Mouse (Mus musculus) midbrain, embryonic 15.5 days (tissue): Measurements from ENCODE around the gene Apoh. TPM values are rescaled to one million over a fixed set of nuclear protein-coding genes. Genes with fewer than 3 reads are reported as not detected.

Experiments used
- ATAC-seq: fragments of 200-750 bp; cut with Nextera tagmentation; replicated peaks from 2 replicates; pipeline ENCODE4 v1.8.0; 2017; ENCODE audit warnings: moderate TSS enrichment
- H3K27ac ChIP-seq: fragments of 300-500 bp; sonication (generic); 2 replicates; pipeline ENCODE4 v1.5.1; 2015; ENCODE audit warnings: mild to moderate bottlenecking, inconsistent platforms
- H3K27me3 ChIP-seq: fragments of 300-500 bp; sonication (generic); replicated peaks from 2 replicates; pipeline ENCODE4 v1.6.1; 2015; ENCODE audit warnings: inconsistent platforms
- H3K36me3 ChIP-seq: fragments of 300-500 bp; sonication (generic); replicated peaks from 2 replicates; pipeline ENCODE4 v1.6.1; 2015; ENCODE audit warnings: inconsistent platforms
- H3K4me1 ChIP-seq: fragments of 300-500 bp; sonication (generic); 2 replicates; pipeline ENCODE4 v1.6.1; 2015; ENCODE audit warnings: inconsistent platforms
- H3K4me2 ChIP-seq: fragments of 300-500 bp; sonication (generic); 2 replicates; pipeline ENCODE4 v1.6.1; 2015; ENCODE audit warnings: inconsistent platforms, mild to moderate bottlenecking, moderate library complexity
- H3K4me3 ChIP-seq: fragments of 300-500 bp; sonication (generic); 2 replicates; pipeline ENCODE4 v1.5.1; 2015; ENCODE audit warnings: mild to moderate bottlenecking, inconsistent platforms
- H3K9ac ChIP-seq: fragments of 300-500 bp; sonication (generic); 2 replicates; pipeline ENCODE4 v1.6.1; 2015; ENCODE audit warnings: mild to moderate bottlenecking, inconsistent platforms
- H3K9me3 ChIP-seq: fragments of 300-500 bp; sonication (generic); 2 replicates; pipeline ENCODE4 v1.6.1; 2016; ENCODE audit warnings: inconsistent platforms
- WGBS: fragments of 180-500 bp; shearing (Covaris S2); methylation state at CpG from one replicate; pipeline ENCODE4 v1.1.7; 2015; ENCODE audit warnings: mixed read lengths; 5-methylcytosine and 5-hydroxymethylcytosine counted together
- polyA plus RNA-seq: library from polyadenylated mRNA; unstranded; fragments of >200 nt; fragmentation: Nextera tagmentation; extraction: Ambion mirVana; gene quantifications from 2 replicates; pipeline ENCODE4 v1.2.1, GENCODE M21; 2015

The Apoh gene
- polyA plus RNA-seq, 1 experiment from 2014 or later = 0.28 TPM

DNA sequence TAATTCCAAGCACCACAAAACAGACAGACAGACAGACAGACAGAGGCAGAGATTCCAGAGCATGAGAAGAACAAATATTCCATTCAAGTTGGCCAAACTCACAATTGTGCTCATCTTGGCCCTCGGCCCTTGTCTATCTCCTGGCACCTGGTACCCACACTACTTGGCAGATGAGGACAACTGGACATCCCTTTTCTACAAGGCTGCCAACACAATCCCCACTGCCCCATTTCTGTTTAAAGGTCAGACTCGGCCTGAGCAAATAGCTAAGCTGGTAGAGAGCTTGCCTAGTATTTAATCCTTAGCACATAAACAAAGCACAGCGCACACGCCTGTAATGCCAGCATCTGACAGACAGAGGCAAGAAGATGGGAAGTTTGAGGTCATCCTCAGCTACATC, 7.6 kb upstream of the Apoh start:
- no peaks in the 10 kb centered on the region for H3K9me3 ChIP-seq
- no peak overlapping the region for H3K27ac ChIP-seq
- no peaks in the 10 kb centered on the region for H3K36me3 ChIP-seq
- no peak for ATAC-seq
- 83% methylated on average over 4 of the region's 4 CpGs for WGBS
- no peak overlapping the region for H3K4me2 ChIP-seq
- H3K27me3 ChIP-seq = no peaks in the 10 kb centered on the region
- H3K9ac ChIP-seq = no peak overlapping the region
- H3K4me3 ChIP-seq = no peak overlapping the region
- 0 out of 2 replicates have a peak, but pooled peaks cover 4% of the 10 kb centered on the region for H3K4me1 ChIP-seq

GRCm38 (mm10) chr11:108336445-108336844, 6.7 kb upstream of the Apoh start:
- H3K4me1 ChIP-seq = peaks cover 7% of the 10 kb centered on the region; the same call in 1 of the 2 replicates
- ATAC-seq = no peak
- H3K27me3 ChIP-seq = no peaks in the 10 kb centered on the region
- no peak overlapping the region for H3K4me3 ChIP-seq
- H3K27ac ChIP-seq = no peak overlapping the region
- H3K36me3 ChIP-seq = no peaks in the 10 kb centered on the region
- no peak overlapping the region for H3K4me2 ChIP-seq
- H3K9me3 ChIP-seq = no peaks in the 10 kb centered on the region
- no peak overlapping the region for H3K9ac ChIP-seq
- 61% methylated on average over 5 of the region's 5 CpGs for WGBS

GRCm38 (mm10) chr11:108340293-108340692, 2.9 kb upstream of the Apoh start:
- Histone ChIP-seq H3K36me3 (no peaks in the 10 kb centered on the region), H3K9me3 (no peaks in the 10 kb centered on the region), H3K4me1 (peaks cover 23% of the 10 kb centered on the region), H3K27me3 (no peaks in the 10 kb centered on the region), H3K4me2 (no peak overlapping the region), H3K9ac (no peak overlapping the region), H3K4me3 (no peak overlapping the region), H3K27ac (no peak overlapping the region)
- WGBS = 96% methylated on average over 4 of the region's 4 CpGs
- no peak for ATAC-seq

DNA sequence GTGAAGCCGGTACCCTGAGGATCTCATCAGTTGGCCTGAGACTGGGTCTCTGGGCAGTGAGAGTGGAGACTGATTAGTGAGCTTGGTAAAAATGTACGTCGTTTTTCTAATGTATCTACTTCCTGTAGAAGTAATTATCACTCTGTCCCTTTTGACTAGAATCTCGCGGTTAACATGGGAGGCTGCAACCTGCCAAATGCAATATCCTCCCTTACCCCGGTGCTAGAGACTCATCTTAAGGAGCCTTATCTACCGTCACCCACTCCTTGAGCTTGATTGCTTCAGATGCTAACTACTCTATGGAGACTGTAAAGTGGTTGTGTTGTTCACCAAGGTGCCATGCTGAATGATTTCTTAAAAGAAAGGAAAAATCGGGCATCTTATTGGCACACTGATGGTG, 1.4 kb upstream of the Apoh start:
- 44% methylated on average over 8 of the region's 8 CpGs for WGBS
- Histone ChIP-seq H3K27me3 (no peaks in the 10 kb centered on the region), H3K4me2 (peak overlapping the region; percentile 98), H3K9ac (peak overlapping the region; percentile 21; the same call in 1 of the 2 replicates), H3K4me3 (peak overlapping the region; percentile 66), H3K27ac (no peak overlapping the region), H3K9me3 (no peaks in the 10 kb centered on the region), H3K36me3 (no peaks in the 10 kb centered on the region), H3K4me1 (peaks cover 23% of the 10 kb centered on the region)
- ATAC-seq = no peak

DNA sequence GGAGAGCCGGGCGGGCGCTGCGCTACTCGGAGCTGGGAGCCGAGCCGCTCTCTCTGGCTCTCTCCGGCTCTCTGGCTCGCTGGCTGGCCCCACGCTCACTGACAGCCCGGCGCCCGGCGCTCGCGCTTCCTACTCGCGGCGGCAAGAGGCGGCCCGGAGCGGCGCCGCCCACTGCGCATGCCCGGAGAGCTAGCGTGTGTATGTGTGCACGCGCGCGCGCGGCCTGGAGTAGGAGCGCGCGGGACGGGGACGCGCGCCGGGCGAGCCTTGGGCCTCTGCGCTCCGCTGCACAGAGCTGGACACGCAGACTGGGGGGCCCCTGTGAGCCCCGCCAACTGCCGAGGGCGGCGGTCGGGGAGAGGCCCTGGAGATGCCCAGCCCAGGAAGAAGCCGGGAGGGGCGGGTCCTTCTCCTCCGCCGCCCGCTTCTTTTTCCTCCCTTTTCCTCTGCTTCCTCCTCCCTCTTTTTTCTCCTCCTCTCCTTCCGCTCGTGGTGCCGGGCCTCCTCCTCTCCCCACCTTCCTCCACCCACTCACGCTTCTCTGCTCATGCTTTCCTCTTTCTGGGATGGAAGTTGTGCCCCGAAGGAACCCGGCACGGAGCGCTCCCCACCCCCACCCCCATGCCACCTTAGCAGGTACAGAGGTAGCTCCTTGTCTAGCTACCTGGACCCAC, 772 bp downstream of the Apoh start, which contains the start of gene Prkca:
Gene Prkca, minus strand, starts transcription at position 140 of the 674 bp plus-strand sequence.
- Histone ChIP-seq H3K4me1 (peaks cover 23% of the 10 kb centered on the region), H3K4me2 (peak within 1 kb of the TSS; percentile 98), H3K9me3 (no peaks in the 10 kb centered on the region), H3K4me3 (peak within 1 kb of the TSS; percentile 66), H3K27me3 (no peaks in the 10 kb centered on the region), H3K36me3 (no peaks in the 10 kb centered on the region), H3K9ac (peak within 1 kb of the TSS; percentile 84), H3K27ac (peak within 1 kb of the TSS; percentile 91)
- peak; percentile 96 for ATAC-seq
- WGBS = under 1% methylated on average over 34 of the region's 63 CpGs

- Histone ChIP-seq H3K36me3 (no peaks in the 10 kb centered on the region), H3K9me3 (no peaks in the 10 kb centered on the region), H3K9ac (peak overlapping the region; percentile 84; the same call in 1 of the 2 replicates), H3K4me3 (peak overlapping the region; percentile 66), H3K4me1 (peaks cover 30% of the 10 kb centered on the region), H3K4me2 (peak overlapping the region; percentile 98), H3K27ac (no peak overlapping the region; the same call in 1 of the 2 replicates), H3K27me3 (no peaks in the 10 kb centered on the region)
- 34% methylated on average over 8 of the region's 8 CpGs for WGBS
- no peak for ATAC-seq
These were observed 1.6 kb downstream of the Apoh start for GRCm38 (mm10) chr11:108344759-108345158.

- no peak for ATAC-seq
- WGBS = 90% methylated on average over 2 of the region's 2 CpGs
- Histone ChIP-seq H3K27me3 (no peaks in the 10 kb centered on the region), H3K4me2 (no peak overlapping the region; the same call in 1 of the 2 replicates), H3K27ac (no peak overlapping the region), H3K9me3 (no peaks in the 10 kb centered on the region), H3K4me1 (peaks cover 35% of the 10 kb centered on the region), H3K9ac (no peak overlapping the region), H3K36me3 (no peaks in the 10 kb centered on the region), H3K4me3 (no peak overlapping the region)
These were observed 2.2 kb downstream of the Apoh start for GRCm38 (mm10) chr11:108345321-108345720.

DNA sequence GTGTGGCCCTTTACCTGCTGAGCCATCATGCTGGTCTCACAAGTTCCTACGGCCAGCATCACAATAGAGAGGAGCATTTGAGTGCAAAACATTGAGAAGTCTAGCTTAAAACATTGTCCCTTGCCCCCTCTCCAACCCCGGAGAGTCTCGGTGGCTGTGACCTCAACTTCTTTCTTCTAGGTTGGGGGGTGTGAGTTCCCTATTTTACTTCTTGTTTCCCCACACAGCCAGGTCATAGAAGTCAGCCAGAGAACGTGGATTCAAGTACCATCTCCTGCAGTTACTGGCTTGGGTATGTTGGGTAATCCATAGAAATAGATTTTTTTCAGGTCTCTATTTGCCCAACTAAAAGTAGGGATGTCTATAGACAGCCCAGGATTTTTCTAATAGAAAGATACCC, 7.6 kb downstream of the Apoh start:
- Histone ChIP-seq H3K4me1 (peaks cover 12% of the 10 kb centered on the region), H3K4me3 (no peak overlapping the region)
- 81% methylated on average over 4 of the region's 4 CpGs for WGBS

GRCm38 (mm10) chr11:108352842-108353388, 9.8 kb downstream of the Apoh start:
- Histone ChIP-seq H3K9me3 (no peaks in the 10 kb centered on the region), H3K27ac (no peak overlapping the region), H3K9ac (no peak overlapping the region), H3K27me3 (no peaks in the 10 kb centered on the region), H3K4me3 (no peak overlapping the region), H3K36me3 (no peaks in the 10 kb centered on the region), H3K4me1 (peaks cover 12% of the 10 kb centered on the region), H3K4me2 (no peak overlapping the region)
- WGBS = 94% methylated on average over 10 of the region's 10 CpGs
- no peak for ATAC-seq

More for the DNA sequence above, 7.6 kb downstream of the Apoh start:
- H3K9me3 ChIP-seq = no peaks in the 10 kb centered on the region
- H3K27ac ChIP-seq = no peak overlapping the region
- H3K36me3 ChIP-seq = no peaks in the 10 kb centered on the region
- H3K4me2 ChIP-seq = no peak overlapping the region
- no peak overlapping the region for H3K9ac ChIP-seq
- no peaks in the 10 kb centered on the region for H3K27me3 ChIP-seq
- no peak for ATAC-seq

GRCm38 (mm10) chr11:108356020-108356419, 12.9 kb downstream of the Apoh start:
- Histone ChIP-seq H3K4me2 (no peak overlapping the region), H3K9me3 (no peaks in the 10 kb centered on the region), H3K36me3 (no peaks in the 10 kb centered on the region), H3K27ac (no peak overlapping the region), H3K27me3 (no peaks in the 10 kb centered on the region), H3K4me3 (no peak overlapping the region), H3K4me1 (no peaks in the 10 kb centered on the region), H3K9ac (no peak overlapping the region)
- 87% methylated on average over 4 of the region's 4 CpGs for WGBS
- no peak for ATAC-seq

GRCm38 (mm10) chr11:108358911-108359310, 15.8 kb downstream of the Apoh start:
- no peak overlapping the region for H3K4me3 ChIP-seq
- H3K9me3 ChIP-seq = no peaks in the 10 kb centered on the region
- no peaks in the 10 kb centered on the region for H3K36me3 ChIP-seq
- no peaks in the 10 kb centered on the region for H3K4me1 ChIP-seq
- H3K27ac ChIP-seq = no peak overlapping the region
- no peak overlapping the region for H3K4me2 ChIP-seq
- H3K27me3 ChIP-seq = no peaks in the 10 kb centered on the region
- no peak for ATAC-seq
- WGBS = 83% methylated on average over 6 of the region's 6 CpGs
- H3K9ac ChIP-seq = no peak overlapping the region

DNA sequence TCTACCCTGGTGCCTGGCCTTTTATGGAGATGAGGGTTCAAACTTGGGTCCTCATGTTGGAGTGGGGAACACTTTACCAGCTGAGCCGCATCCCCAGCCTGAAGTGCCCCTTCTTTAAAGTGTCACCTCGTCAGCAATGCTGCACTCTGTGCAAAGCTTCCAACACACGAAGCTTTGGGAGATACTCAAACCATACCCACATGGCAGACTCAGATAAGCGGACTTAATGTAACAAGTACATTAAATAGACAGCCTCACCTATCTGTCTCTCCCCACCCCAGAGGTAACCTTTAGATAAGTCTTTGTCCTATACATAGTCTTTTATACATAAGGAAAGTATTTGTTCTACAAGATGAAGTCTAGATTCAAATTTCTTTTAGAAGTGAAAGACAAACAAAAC, 17.8 kb downstream of the Apoh start:
- Histone ChIP-seq H3K4me1 (no peaks in the 10 kb centered on the region), H3K27me3 (no peaks in the 10 kb centered on the region), H3K9ac (no peak overlapping the region), H3K9me3 (no peaks in the 10 kb centered on the region), H3K36me3 (no peaks in the 10 kb centered on the region), H3K4me3 (no peak overlapping the region), H3K27ac (no peak overlapping the region), H3K4me2 (no peak overlapping the region)
- 80% methylated on average over 4 of the region's 4 CpGs for WGBS
- no peak for ATAC-seq

DNA sequence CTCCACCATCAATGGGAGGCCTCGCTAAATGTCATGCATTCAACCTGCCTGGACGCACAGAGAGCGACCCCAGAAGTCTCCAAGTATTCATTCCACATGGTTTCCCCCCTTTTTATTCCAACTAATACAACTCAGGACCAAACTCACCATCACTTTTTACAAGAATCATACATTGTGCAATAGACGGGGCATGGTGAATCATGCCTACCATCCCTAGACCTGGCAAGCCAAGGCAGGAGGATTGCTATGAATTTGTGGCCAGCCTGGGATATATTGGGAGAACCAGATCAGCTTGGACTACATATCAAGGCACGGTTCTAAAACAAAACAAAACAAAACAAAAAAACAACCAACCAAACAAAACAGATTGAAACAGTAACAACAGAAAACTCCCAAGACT, 19.8 kb downstream of the Apoh start:
- Histone ChIP-seq H3K27ac (no peak overlapping the region), H3K9ac (no peak overlapping the region), H3K36me3 (no peaks in the 10 kb centered on the region), H3K4me3 (no peak overlapping the region), H3K4me2 (no peak overlapping the region), H3K27me3 (no peaks in the 10 kb centered on the region), H3K4me1 (no peaks in the 10 kb centered on the region), H3K9me3 (no peaks in the 10 kb centered on the region)
- ATAC-seq = no peak
- 88% methylated on average over 5 of the region's 5 CpGs for WGBS
